Mouse (Mus musculus): ENCODE results near the gene Gm20870.
"Not testable (repeated sequence)": the region's sequence is repeated elsewhere in the genome, so short reads cannot be mapped to it uniquely, and the experiment has no call there.

Gm20870 gene

GRCm38 (mm10) chrY:71691743-71692142 is at the start of gene Gm20870:
Gm20870 (plus strand) TSS chrY:71692043.
- not testable (repeated sequence) for DNase-seq (ENCODE audit: low read depth in 2 of 2, low spot score in 2 of 2)

Data from CD8-positive naive resting alpha-beta T cell, adult 2 months (primary cell).